Mouse (Mus musculus): ENCODE data around the gene Pcx. TPM values are rescaled to one million over a fixed set of nuclear protein-coding genes. Genes with fewer than 3 reads are reported as not detected.

Pcx gene
- polyA plus RNA-seq, 1 experiment from 2014 or later = 20.7 TPM

DNA sequence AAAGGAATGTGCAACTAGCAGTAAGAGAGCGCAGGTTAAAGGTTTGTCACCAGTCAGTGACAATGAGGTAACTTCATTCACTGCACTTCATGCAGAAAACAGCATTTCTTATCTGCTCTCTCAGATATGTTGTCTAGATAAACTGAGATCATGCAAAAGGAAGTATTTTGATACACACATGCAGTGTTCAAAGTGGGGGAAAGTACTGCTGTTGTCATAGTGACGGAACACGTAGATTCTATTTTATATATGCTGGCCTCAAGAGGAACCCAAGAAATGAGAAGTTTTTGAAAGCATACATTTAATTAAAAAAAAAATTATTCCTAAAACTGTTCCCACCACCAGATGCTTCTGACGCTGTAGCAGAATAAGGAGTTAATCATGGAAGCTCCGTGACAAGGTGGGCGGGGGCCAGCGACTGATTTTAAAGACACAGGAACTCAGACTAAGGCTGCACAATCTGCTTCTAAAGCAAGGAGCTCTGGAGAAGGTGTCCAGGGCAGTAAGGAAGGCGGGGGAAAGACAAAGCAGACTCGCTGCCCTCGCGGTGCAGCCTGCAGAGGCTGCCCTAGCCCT lies 136.7 kb downstream of the Pcx start:
- Histone ChIP-seq H3K4me3 (replicated peaks) (no peak overlapping the region), H3K27me3 (0 out of 2 replicates have a peak, but pooled peaks cover 3% of the 10 kb centered on the region), H3K27ac (no peak overlapping the region), H3K9me3 (no peaks in the 10 kb centered on the region), H3K4me1 (replicated peaks) (no peaks in the 10 kb centered on the region), H3K4me2 (replicated peaks) (no peak overlapping the region), H3K9ac (replicated peaks) (no peak overlapping the region), H3K36me3 (no peaks in the 10 kb centered on the region)
- no peak for ATAC-seq
- 71% methylated on average over 11 of the region's 11 CpGs for WGBS

DNA sequence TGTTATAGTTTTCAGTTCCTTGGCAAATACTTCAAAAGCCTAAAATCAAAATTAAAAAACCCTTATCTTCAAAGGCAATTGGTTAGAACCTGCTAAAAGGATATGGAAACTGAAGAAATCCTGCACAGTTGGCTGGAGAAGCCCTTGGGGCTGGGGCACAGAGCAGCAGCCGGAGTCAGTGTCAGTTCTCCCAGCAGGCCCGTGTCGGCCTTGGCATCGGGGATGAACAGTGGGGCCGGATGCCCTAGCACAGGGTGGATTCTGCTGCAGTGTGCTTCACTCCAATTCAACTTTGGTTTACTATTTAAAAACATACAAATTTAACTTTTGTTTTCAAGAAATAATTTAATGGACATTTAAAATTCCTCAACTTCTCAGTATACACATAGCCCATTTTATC lies 147.9 kb downstream of the Pcx start:
- H3K27me3 ChIP-seq = 0 out of 2 replicates have a peak, but pooled peaks cover 2% of the 10 kb centered on the region
- 86% methylated on average over 5 of the region's 5 CpGs for WGBS

GRCm38 (mm10) chr19:4666815-4667214 lies 156.5 kb downstream of the Pcx start:
- Histone ChIP-seq H3K4me2 (replicated peaks) (no peak overlapping the region), H3K9ac (replicated peaks) (no peak overlapping the region), H3K27ac (no peak overlapping the region), H3K36me3 (no peaks in the 10 kb centered on the region), H3K4me3 (replicated peaks) (no peak overlapping the region), H3K4me1 (replicated peaks) (no peaks in the 10 kb centered on the region), H3K27me3 (no peaks in the 10 kb centered on the region), H3K9me3 (no peaks in the 10 kb centered on the region)
- ATAC-seq = no peak

More for the DNA sequence above, 147.9 kb downstream of the Pcx start:
- Histone ChIP-seq H3K4me1 (replicated peaks) (no peaks in the 10 kb centered on the region), H3K4me3 (replicated peaks) (no peak overlapping the region), H3K36me3 (no peaks in the 10 kb centered on the region), H3K9me3 (no peaks in the 10 kb centered on the region), H3K4me2 (replicated peaks) (no peak overlapping the region), H3K9ac (replicated peaks) (no peak overlapping the region), H3K27ac (no peak overlapping the region)
- no peak for ATAC-seq

DNA sequence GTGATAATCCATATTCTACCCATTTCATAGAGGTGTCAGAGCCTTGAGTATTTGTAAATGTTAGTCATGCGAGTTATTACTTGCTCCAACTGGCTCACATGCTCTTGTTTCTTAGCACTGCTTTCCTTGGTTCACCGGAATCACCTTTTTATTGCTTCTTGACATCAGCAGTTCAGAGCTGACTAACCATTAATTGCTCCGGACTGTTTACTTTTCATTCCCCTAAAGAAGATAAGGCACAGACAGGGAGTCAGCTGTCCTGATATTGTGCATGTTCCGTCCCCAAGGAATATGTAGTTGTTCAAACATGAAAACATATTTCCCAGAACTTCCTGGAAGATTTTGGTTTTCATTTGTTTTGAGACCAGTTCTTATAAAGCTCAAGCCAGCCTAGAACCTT lies 160.5 kb downstream of the Pcx start:
- H3K4me1 ChIP-seq (replicated peaks) = no peaks in the 10 kb centered on the region
- H3K9me3 ChIP-seq = no peaks in the 10 kb centered on the region
- no peaks in the 10 kb centered on the region for H3K36me3 ChIP-seq
- no peak overlapping the region for H3K27ac ChIP-seq
- H3K4me3 ChIP-seq (replicated peaks) = no peak overlapping the region
- no peak overlapping the region for H3K4me2 ChIP-seq (replicated peaks)
- ATAC-seq = no peak
- H3K9ac ChIP-seq (replicated peaks) = no peak overlapping the region
- no peaks in the 10 kb centered on the region for H3K27me3 ChIP-seq
- 92% methylated on average over 4 of the region's 4 CpGs for WGBS

Small RNA genes within 50 kb of the gene (microRNA-seq; reads per million reads assigned to microRNA genes)
- gene Mir6986 = 1.6 reads per million

Other genes starting within 250 kb of the Pcx start
- gene Ssh3, start 241.3 kb upstream of the Pcx start, polyA plus RNA-seq (2015; fragmentation: Nextera tagmentation; extraction: Ambion mirVana) = 6.0 and 8.7 TPM in 2 replicates
- 23.4 and 27.8 TPM in 2 replicates for gene Ankrd13d, start 227.3 kb upstream of the Pcx start, polyA plus RNA-seq (2015; fragmentation: Nextera tagmentation; extraction: Ambion mirVana)
- 18.0 and 20.9 TPM in 2 replicates for gene Grk2, start 204.2 kb upstream of the Pcx start, polyA plus RNA-seq (2015; fragmentation: Nextera tagmentation; extraction: Ambion mirVana)
- gene Kdm2a, start 112.2 kb upstream of the Pcx start, polyA plus RNA-seq (2015; fragmentation: Nextera tagmentation; extraction: Ambion mirVana) = 37.5 and 43.0 TPM in 2 replicates
- 4.2 and 10.3 TPM in 2 replicates for gene Rhod, start 71.0 kb upstream of the Pcx start, polyA plus RNA-seq (2015; fragmentation: Nextera tagmentation; extraction: Ambion mirVana)
- gene Syt12, start 33.0 kb upstream of the Pcx start, polyA plus RNA-seq (2015; fragmentation: Nextera tagmentation; extraction: Ambion mirVana) = 1.7 and 1.9 TPM in 2 replicates
- not detected in 2 replicates for gene 2010003K11Rik, start 11.9 kb upstream of the Pcx start, polyA plus RNA-seq (2015; fragmentation: Nextera tagmentation; extraction: Ambion mirVana)
- gene Lrfn4, start 105.2 kb downstream of the Pcx start, polyA plus RNA-seq (2015; fragmentation: Nextera tagmentation; extraction: Ambion mirVana) = 8.8 and 10.1 TPM in 2 replicates
- gene Rce1, start 115.2 kb downstream of the Pcx start, polyA plus RNA-seq (2015; fragmentation: Nextera tagmentation; extraction: Ambion mirVana) = 56.8 and 59.9 TPM in 2 replicates
- gene Gm960, start 188.2 kb downstream of the Pcx start, polyA plus RNA-seq (2015; fragmentation: Nextera tagmentation; extraction: Ambion mirVana) = 3.8 and 5.0 TPM in 2 replicates
- 29.8 and 31.9 TPM in 2 replicates for gene Sptbn2, start 200.7 kb downstream of the Pcx start, polyA plus RNA-seq (2015; fragmentation: Nextera tagmentation; extraction: Ambion mirVana)
- 220 TPM in 2 replicates for gene Rbm4b, start 246.0 kb downstream of the Pcx start, polyA plus RNA-seq (2015; fragmentation: Nextera tagmentation; extraction: Ambion mirVana)